Mouse (Mus musculus) layer of hippocampus, postnatal 14 days (tissue): Measurements from ENCODE around the gene Shf. TPM values are rescaled to one million over a fixed set of nuclear protein-coding genes. Genes with fewer than 3 reads are reported as not detected.
"Not testable (repeated sequence)": the region's sequence is repeated elsewhere in the genome, so short reads cannot be mapped to it uniquely, and the experiment has no call there.

Source experiments
- DNase-seq, 2 experiments: peaks; one replicate each; pipeline ENCODE4 v3.0.0; 2021 to 2022; ENCODE audit warnings: low spot score in 2 of 2, mixed read lengths in 1 of 2
- long read RNA-seq, 2 experiments: library from polyadenylated mRNA; stranded (forward); transcript quantifications; one replicate each; pipeline ENCODE4 v2.0.0; 2021
- total RNA-seq, 2 experiments: library from RNA; stranded (reverse); gene quantifications; 2 replicates each; pipeline ENCODE4 v1.2.3; 2021

Shf gene
- 10 to 100 TPM; 57.5 to 65.2 TPM for total RNA-seq
- long read RNA-seq, experiment 1, partial matches to known transcripts = 1 of 16 reads
- long read RNA-seq, experiment 1, other reads (novel, unspliced or antisense) = 12 of 16 reads
- long read RNA-seq, experiment 2, partial matches to known transcripts = 3 of 23 reads
- long read RNA-seq, experiment 2, other reads (novel, unspliced or antisense) = 18 of 23 reads

DNA sequence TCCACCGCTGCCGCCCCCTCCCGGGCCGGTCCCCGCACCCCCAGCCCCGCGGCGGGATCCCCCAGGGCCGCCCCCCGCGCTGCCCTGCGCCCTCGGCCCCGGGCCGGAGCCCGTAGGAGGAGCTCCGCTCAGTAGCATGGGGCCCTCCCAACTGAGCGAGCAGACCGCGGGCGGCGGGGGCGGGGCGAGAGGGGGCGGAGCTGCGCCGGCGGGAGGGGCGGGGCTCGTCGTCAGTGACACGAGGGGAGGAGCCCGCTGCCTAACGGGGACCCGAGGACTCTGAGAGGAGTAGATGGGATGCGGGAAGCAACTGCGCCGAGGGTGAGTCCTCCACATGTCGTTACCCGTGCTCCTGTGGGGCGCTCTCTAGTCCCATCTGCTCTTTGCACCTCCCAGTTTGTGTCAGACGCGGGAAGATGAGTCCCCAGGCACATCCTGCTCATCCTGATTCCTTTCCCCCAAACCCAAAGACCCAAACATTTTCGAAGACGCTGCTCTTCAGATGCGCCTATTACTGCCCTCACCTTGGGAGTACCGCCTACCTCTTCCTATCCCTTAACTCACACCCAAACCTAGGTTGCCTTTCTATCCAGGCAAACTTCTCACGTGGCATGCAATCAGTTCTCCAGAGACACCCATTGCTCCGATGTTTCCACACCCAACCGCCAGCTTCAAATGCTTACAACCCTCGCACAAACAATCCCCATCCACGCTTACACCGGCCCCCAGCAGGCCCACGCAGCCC lies at the start of gene Shf:
Gene Shf, minus strand, starts transcription at position 168 of the 745 bp plus-strand sequence.
- DNase-seq = peak; percentile 81 to 89

DNA sequence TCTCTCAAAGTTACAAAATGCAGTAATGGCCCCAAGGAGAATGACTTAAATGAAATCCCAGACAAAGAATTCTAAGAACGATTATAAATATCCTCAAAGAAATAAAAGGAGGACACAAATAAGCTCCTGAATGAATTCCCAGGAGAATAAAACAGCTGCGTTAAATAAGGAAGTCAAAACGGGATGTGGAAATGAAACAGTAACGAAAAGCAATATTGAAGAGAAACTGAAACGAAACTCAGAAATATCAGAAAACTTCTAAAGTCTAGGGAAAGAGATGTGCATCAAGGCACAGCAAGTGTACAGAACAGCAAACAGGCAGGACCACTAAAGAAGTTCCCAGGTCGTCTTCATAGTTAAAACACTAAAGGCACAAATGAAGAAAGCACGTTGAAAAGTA lies 40.0 kb upstream of the Shf start:
- no peak for DNase-seq

DNA sequence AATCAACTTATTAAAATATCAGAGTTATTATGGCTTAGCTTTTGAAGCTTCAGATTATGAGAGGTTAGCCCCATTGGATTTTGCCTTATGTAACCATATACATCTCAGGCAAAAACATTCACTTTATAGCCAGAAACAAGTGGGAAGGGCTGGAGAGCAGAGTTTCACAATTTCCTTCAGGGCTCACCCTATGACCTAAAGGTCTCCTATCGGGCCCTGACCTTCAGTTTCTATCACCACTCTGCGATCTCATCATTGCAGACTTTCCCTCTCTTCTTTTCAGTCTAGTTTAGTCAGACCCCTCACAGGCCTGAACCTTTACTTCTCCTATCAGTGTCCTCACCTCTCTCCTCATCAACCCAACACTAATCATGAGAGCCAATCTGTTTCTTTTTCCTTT lies 38.6 kb upstream of the Shf start:
- DNase-seq = no peak

DNA sequence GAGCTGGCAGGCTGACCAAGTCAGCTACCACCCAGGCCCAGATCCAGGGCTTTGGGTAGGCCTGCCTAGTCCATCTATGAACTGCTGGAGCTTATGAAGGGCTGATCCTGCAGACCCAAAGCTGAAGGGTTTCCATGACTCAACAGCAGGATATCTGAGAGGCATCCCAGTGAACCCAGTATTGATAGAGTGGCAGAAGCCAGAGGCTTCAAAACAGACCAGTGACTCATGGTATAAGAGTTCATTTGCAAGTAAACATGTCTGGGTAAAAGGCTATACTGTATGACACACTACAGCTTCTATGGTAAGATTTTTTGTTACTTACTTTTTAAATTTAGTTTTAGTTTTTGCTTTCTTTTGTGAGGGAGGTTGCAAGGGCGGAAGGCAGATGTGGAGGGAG lies 27.2 kb upstream of the Shf start:
- no peak for DNase-seq

DNA sequence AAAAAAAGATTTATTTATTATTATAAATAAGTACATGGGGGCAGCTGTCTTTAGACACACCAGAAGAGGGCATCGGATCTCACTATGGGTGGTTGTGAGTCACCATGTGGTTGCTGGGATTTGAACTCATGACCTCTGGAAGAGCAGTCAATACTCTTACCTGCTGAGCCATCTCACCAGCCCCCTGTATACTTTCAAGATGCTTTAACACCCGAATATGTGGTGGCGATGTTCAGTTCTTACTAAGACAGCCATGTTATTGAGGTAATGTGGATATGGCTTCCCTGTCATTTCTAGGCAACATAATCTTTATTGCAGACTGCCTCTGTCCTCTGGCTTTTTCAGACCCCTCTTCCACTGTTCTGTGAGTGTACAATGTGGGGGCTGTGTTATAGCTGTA lies 18.2 kb upstream of the Shf start:
- not testable (repeated sequence) for DNase-seq

DNA sequence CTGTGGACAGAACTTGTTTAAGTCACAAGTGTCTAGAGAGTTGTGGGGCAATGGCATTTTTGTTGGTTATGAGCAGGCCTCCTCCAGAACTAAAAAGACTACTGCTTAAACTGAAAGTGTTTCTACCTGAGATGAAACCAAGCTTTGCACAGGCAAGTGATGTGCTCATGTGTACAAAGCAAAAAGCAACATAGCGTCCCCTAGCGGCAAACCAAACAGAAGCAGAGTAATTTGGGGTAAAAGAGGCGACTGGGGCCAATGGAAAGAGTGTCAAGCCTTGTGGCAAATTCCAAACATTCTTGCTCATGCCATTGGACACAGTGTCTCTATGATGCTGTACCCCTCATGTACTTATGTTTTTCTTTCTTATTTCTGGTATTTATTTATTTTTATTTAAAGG lies 16.1 kb upstream of the Shf start:
- no peak for DNase-seq

DNA sequence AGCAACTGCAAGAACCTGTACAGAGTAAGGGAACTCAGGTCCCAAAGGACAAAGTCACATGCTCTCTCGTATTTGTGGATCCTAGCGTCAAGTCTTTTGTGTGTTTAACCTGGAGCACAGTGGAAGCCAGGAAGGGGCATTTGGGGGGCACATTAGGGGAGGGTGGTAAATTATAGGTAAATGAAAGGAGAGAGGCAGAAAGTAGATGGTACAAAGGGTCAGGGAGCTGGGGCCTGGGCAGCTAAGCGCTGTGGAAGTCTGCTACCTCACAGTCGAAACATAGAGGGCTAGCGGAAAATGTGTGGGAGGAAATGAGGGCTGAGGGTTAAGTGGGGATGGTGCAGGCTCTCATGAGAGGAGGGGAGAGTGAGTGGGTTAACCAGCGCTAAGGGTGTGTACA lies 13.2 kb upstream of the Shf start:
- no peak for DNase-seq

DNA sequence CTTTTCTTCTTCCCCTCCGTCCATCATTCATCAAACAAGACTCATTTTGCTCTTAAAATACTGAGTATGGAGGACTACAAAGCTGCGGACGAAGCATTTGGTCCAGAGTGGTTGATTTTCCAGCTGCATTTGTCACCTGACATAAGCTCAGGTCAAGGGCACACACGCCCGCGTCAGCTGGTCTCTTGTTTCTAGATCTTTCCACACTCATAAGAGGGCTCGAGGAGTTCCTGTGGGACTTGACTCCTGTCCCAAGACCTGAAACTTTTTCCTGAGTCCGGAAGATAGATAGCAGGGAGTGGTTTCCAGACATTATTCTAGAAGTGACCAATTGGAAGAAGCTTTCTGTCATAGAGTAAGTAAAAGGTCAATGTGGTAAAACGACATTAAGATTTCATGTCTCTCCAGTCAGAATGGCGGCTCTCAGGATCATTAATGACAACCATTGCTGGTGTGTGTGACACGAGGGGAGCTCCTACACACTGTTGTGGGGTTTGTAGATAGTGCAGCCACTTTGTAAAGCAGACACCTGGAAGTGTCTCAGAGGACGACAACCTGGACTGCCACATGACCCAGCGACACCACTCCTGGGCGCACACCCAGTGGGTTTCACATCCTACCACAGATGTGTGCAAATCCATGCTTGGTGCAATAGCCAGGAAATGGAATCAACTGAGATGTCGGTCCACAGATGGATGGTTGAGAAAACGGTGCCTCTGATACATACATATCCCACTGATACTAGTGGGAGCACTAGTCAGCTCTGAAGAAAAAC lies 12.6 kb upstream of the Shf start:
- DNase-seq = no peak

DNA sequence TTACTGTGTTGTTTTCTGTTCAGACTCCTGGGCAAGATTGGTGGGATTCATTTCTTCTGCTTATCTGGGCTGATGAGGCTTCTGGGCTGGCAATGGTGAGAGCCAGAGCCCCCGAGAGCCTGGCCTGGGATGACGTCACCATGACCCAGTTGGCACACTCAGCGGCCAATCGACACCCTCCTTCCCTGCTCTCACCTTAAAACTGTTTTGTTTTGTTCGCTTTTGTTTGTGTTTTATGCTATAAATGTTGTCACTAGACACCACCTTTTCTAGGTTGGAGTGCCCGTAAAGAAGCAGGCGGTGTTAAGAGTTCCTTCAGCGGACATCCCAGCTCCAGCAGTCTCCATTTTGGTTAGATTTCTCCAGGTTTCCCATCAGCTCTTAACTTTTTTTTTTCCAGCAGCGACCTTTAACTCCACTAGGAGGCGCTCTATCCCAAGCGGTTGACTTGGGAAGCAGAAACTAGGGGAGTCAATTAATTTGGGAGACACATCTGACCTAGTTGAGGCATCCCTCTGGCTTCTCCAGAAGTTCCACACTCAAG lies 11.9 kb upstream of the Shf start:
- DNase-seq = peak; percentile 69 to 78

DNA sequence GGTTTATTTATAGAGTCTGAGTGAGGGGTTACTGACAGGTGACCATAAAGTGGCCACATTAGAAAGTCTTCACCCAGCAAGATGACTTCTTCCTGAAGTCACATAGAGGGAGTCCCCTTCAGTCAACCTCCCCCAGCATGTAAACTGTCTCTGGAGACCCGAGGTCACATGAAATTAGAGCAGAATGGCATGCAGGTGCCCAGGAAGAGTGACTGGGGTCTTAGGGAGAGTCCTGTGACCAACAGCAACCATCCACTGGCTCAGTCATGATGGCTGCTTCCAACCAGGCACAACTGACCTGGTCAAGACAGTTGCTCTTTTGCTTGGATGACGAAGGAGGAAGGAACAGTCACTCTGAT lies 10.3 kb upstream of the Shf start:
- DNase-seq = no peak

DNA sequence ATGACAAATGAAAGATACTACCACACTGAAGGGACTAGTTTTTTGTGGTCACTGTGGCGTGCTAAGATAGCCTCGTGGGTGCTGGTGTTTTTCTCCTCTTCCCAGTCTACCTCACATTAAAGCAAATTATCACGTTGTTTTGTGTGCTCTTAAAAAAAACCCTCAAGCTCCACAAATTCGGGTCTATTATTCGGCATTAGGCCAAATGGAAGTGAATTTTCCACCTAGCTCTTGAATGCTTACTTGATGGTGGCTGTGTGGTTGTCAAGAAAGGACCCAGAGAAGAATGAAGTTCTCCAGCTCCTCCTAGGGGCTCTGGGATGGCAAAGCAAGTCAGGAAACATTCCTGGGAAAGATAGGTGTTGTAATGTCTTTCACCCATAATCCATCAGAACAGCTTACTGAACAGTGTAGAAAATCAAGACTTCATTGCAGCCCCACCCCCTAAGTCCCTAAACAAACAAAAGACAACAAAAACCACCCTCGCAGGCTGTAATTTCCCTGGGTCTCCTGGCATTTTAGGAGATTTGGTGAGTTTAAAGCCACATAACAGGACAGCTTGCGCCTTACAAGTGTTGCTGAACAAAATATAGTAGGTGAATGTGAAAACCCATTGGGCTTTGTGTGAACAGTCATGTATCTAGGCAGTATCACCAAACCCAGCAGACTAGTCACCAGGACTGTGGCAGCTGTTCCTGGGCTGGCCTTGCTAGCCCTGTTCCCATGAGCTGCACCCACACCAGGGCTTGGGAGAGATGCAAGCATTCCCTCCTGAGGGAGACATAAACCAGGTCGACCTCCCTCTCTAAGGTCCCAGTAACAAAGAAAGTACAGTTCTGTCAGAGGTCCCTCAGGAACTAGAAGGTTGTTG lies 9.7 kb upstream of the Shf start:
- peak; percentile 35 to 75 for DNase-seq

DNA sequence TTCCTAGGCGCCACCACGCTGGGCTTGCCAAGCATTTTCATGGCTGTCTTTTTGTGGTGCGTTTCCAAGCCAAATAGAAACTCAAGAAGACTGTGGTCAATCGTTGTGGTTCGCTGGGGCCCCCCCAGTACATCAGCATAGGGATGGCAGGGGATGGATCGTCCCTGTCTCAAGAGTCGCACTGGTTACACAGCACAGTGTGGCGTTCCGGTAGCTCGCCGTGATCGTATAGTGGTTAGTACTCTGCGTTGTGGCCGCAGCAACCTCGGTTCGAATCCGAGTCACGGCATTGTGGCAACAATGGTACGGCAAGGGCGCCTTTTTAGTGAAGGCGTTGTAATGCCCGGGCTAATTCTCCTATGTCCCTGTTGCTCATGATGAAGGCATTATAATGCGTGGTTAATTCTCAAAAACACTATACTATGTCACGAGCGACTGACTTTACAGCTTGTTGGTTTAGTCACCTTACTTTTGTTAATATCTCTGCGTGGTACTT lies 8.8 kb upstream of the Shf start:
- DNase-seq = peak; percentile 71 to 85

DNA sequence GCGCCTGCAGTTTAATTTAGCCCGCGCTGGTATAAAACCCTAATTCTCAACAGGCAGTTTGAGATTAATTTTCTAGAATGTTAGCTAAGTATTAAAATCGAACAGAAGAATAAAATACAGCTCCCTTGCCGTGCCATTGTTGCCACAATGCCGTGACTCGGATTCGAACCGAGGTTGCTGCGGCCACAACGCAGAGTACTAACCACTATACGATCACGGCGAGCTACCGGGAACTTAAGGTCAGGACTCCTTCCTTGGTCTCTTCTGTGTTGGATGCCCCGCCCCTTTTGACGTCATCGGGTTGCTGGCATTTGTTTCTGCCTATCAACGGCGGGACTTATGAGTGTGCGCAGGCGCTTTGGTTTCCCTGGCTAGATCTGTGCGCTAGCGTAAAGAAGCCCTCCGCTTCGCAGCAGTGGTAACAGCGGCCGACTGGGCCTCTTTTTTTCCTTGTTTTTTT lies 8.3 kb upstream of the Shf start:
- DNase-seq = peak; percentile 99

DNA sequence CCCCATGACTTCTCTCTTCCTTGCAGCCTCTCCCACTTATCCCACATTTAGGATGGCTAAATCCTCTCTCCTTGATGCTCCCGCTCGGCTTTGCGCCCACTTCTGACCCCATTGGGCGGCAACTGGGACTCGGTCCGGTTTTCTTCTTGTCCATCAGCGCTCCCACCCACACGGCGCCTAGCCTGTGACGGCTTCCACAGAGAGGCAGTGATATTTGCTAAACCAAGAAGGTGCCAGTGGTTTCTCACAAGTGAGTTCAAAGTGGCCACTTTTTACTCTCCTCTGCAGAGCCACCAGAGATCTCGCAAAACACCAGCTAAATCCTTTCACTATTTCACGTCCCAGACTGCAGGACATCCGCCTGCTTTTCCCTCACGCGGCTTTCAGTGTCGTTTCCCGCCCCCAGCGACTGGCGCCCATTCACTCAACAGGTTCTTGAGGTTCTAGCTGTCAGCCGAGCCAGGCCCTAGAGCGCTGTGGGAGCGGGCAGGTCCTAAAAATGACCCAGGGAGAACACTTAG lies 7.1 kb upstream of the Shf start:
- peak in 1 of 2 experiments; percentile 41 for DNase-seq

DNA sequence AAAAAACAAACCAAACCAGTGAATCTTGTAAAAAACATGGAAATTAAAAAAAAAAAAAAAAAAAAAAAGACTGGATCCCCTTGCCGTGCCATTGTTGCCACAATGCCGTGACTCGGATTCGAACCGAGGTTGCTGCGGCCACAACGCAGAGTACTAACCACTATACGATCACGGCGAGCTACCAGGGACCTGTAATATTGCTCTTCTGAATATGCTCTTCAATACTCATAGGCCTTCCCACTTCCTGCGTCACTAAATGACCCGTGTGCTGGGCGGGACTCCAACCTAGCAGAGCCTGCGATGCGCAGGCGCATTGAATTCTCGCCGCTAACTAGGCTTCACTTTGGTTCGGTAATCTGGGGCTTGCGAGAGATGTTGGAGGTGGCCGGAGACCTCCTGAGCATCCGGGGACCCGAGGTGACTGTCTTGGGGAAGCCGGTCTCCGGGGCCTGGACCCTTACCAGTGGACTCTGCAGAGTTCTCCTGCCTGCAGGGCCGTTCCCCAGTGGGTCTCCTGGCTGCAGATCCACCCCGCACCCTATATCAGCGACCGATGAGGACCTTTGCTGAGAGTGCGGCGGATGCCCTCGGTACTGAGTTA lies 6.5 kb upstream of the Shf start:
- peak; percentile 98 to 99 for DNase-seq

DNA sequence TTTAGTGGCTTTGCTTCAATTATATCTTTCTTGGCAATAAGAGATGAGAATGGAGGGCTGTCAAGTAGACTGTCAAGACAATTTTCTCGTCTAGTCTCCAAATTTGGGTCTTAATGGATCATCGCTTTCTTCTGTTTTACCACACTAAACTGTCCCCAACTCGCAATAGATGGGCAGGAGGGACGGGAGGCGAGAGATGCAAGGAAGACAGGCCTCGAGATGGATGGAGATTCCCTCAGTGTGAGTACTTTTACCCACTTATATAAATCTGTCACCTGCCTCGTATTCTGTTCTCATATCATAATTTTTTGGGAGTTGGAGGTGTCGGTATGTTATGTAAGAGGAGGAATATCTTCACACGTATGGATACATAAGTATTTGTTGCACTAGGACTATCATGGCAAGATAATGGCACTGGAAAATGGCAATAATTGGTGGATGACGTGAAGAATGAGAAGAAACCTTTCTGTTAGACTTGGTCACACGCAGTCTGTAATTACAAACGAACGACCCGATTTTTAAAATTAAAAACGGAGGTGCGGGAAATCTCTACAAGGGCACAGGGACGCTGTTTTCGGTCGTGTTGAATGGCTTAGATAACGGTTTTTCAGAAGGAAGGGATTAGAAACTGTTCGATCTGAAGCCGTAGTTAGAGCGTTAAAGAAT lies 5.8 kb upstream of the Shf start:
- no peak for DNase-seq

DNA sequence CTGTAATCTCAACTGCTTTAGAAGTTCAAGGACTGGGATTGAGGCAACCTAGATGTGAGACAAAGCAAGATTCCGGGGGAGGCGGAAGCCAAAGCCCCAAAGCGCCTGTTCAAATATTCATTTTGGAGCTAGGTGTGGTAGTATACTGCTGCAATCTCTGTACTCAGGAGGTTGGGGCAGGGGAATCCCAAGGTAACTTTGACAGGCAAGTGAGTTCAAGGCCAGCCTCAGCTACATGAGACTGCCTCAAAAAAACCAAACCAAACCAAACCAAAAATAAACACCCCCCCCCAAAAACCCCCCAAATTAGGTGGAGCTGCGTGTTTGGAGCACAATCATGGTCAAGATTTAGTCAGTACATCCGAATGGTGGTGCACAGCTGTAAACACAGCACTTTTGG lies 5.0 kb upstream of the Shf start:
- DNase-seq = no peak

DNA sequence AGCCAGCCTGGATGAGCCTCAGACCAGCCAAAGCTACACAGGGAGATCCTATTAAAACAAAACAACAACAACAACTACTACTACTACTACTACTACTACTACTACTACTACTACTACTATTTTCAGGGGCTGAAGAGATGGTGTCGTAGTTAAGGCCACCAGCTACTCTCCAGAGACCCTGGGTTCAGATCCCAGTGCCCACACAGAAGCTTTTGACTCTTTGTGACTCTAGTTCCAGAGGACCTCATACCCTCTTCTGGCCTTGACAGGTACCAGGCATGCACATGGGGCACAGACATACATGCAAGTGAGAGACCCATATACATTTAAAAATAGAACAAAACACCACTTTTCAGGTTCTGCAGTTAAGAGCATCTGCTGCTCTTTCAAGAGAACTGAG lies 3.6 kb upstream of the Shf start:
- DNase-seq = no peak

DNA sequence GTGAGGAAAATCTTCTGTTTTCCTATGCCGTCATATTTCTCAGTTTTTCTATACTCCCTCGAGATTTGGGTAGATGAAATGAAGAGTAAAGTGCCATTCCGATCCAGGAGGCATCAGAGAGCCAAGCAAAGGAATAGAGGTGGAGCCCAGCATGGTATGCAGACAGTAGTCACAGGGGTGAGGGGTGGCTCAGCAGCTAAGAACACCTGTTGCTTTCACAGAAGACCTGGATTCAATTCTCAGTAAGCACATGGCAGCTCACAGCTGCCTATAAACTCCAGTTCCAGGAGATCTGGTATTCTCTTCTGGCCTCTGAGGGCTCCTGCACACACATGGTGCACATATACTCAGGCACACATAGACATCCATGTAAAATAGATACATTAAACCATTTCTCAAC lies 3.1 kb upstream of the Shf start:
- DNase-seq = no peak
